7 mouse cellular contexts compared by ENCODE assay signal in genomic region chr1:171150838-171151391, GRCm38 (mm10). TPM values are rescaled to one million over a fixed set of nuclear protein-coding genes. Genes with fewer than 3 reads are reported as not detected.
DNase-seq lines count a peak whose midpoint lies in the region; ATAC-seq and TF ChIP-seq lines count a peak whose summit lies in the region.

No protein-coding gene starts in this region.

- intact Hi-C loops in left cerebral cortex, adult 2 months (cut with DNase I), result loop anchor here (1.0 to 5.0 kb wide), 2 partner anchors 46 to 70 kb away; partner anchors contain the start of gene Pcp4l1

- peaks cover 2% of the 10 kb centered on the region; the same call in 1 of the 2 replicates for H3K27me3 ChIP-seq in heart, embryonic 14.5 days (ENCODE audit: control insufficient read depth, insufficient read depth, low read length)

- peak overlapping the region; percentile 87 for H3K4me2 ChIP-seq in heart, embryonic 14.5 days (ENCODE audit: low read length)

- no peak for TF ChIP-seq CTCF in cortical plate, adult 2 months (IDR thresholded peaks at IDR 0.05; ENCODE audit: extremely low read depth, insufficient read depth, low read length)
- TF ChIP-seq CTCF in left cerebral cortex, adult 2 months (IDR thresholded peaks at IDR 0.05), result no peak

- H3K27ac ChIP-seq in cortical plate, adult 2 months (ENCODE audit: insufficient read depth, low read length), result peak overlapping the region; percentile 20
- peak overlapping the region; percentile 42 to 87 for H3K27ac ChIP-seq in heart, embryonic 14.5 days (replicated peaks in 1 of 2; ENCODE audit: control insufficient read depth in 1 of 2, insufficient read depth in 1 of 2, low read depth in 2 of 2, low read length in 2 of 2)
- H3K27ac ChIP-seq in left cerebral cortex, adult 2 months, result peak overlapping the region; percentile 99

- no peaks in the 10 kb centered on the region for H3K9me3 ChIP-seq in heart, embryonic 14.5 days (ENCODE audit: control insufficient read depth, low read length)

- peak; percentile 22 for DNase-seq in 416B (ENCODE audit: low read depth)
- peak; percentile 6 to 28 for DNase-seq in CD8-positive naive resting alpha-beta T cell, adult 2 months (ENCODE audit: low read depth in 2 of 2, low spot score in 2 of 2)
- peak; percentile 28 to 49 for DNase-seq in left cerebral cortex, adult 2 months (ENCODE audit: extremely low spot score in 1 of 2, low spot score in 2 of 2)
- no peak for DNase-seq in spleen, postnatal 14 days (ENCODE audit: low spot score in 2 of 2)

- H3K4me1 ChIP-seq in cortical plate, adult 2 months (ENCODE audit: control insufficient read depth, insufficient read depth, low read length), result no peaks in the 10 kb centered on the region; the same call in 1 of the 2 replicates
- H3K4me1 ChIP-seq in heart, embryonic 14.5 days (ENCODE audit: control insufficient read depth in 2 of 2, insufficient read depth in 2 of 2, low read length in 2 of 2), result peaks cover 5 to 15% of the 10 kb centered on the region in 2 experiments

- peak overlapping the region; percentile 95 for H3K9ac ChIP-seq in heart, embryonic 14.5 days (ENCODE audit: low read length)

- no peak for TF ChIP-seq POLR2A in cortical plate, adult 2 months (IDR thresholded peaks at IDR 0.05; ENCODE audit: extremely low read depth, insufficient read depth, low read length)

- ATAC-seq in heart, embryonic 14.5 days (ENCODE audit: insufficient number of reproducible peaks, insufficient read depth, low FRiP score, low read depth), result peak; percentile 5; the same call in 1 of the 2 replicates
- ATAC-seq in megakaryocyte-erythroid progenitor cell, adult 5-6 weeks (replicated peaks; ENCODE audit: low FRiP score, low TSS enrichment, poor library complexity, severe bottlenecking), result peak; percentile 37; the same call in 1 of the 2 replicates

- H3K4me3 ChIP-seq in cortical plate, adult 2 months (ENCODE audit: insufficient read depth, low read length), result peak overlapping the region; percentile 66
- peak overlapping the region; percentile 95 to 97 for H3K4me3 ChIP-seq in heart, embryonic 14.5 days (ENCODE audit: control insufficient read depth in 1 of 2, insufficient read depth in 1 of 2, low read depth in 1 of 2, low read length in 2 of 2)
- peak overlapping the region; percentile 93 for H3K4me3 ChIP-seq in left cerebral cortex, adult 2 months

- WGBS in heart, embryonic 14.5 days, result 6% methylated on average over 18 of the region's 18 CpGs

- H3K36me3 ChIP-seq in heart, embryonic 14.5 days (ENCODE audit: control insufficient read depth, insufficient read depth, low read length), result peaks cover 2% of the 10 kb centered on the region

RNA-seq across cellular contexts. Expression of gene Mpz, which starts 0.4 kb away (rescaled TPM):
- polyA plus RNA-seq in cortical plate, adult 2 months (2012; rRNA removed), result 0.13 and 0.19 TPM in 2 replicates
- polyA plus RNA-seq in heart, embryonic 14.5 days (2014; fragmentation: Nextera tagmentation; extraction: Ambion mirVana), result not detected in 2 replicates
- not detected for total RNA-seq in left cerebral cortex, adult 2 months (2021)
- not detected in 2 replicates for total RNA-seq in megakaryocyte-erythroid progenitor cell, adult 5-6 weeks (2014; fragmentation: Nextera tagmentation)
- 0.61 TPM in 1 of 2 replicates, not detected in the other for total RNA-seq in megakaryocyte-erythroid progenitor cell, adult 5-6 weeks (2017)

RNA-seq across cellular contexts. Expression of gene Sdhc, which starts 0.5 kb away (rescaled TPM):
- 219 and 242 TPM in 2 replicates for polyA plus RNA-seq in cortical plate, adult 2 months (2012; rRNA removed)
- polyA plus RNA-seq in heart, embryonic 14.5 days (2014; fragmentation: Nextera tagmentation; extraction: Ambion mirVana), result 622 and 642 TPM in 2 replicates
- 100 to 1,000 TPM; 194 to 195 TPM for total RNA-seq in left cerebral cortex, adult 2 months (2021)
- 150 and 178 TPM in 2 replicates for total RNA-seq in megakaryocyte-erythroid progenitor cell, adult 5-6 weeks (2014; fragmentation: Nextera tagmentation)
- 72.0 and 84.7 TPM in 2 replicates for total RNA-seq in megakaryocyte-erythroid progenitor cell, adult 5-6 weeks (2017)

RNA-seq across cellular contexts. Expression of gene Cfap126, which starts 37.2 kb away (rescaled TPM):
- 2.7 and 4.5 TPM in 2 replicates for polyA plus RNA-seq in cortical plate, adult 2 months (2012; rRNA removed)
- 3.0 and 4.7 TPM in 2 replicates for polyA plus RNA-seq in heart, embryonic 14.5 days (2014; fragmentation: Nextera tagmentation; extraction: Ambion mirVana)
- total RNA-seq in left cerebral cortex, adult 2 months (2021), result 1 to 10 TPM in 1 of 2 experiments, not detected in 1; 1.5 TPM
- total RNA-seq in megakaryocyte-erythroid progenitor cell, adult 5-6 weeks (2014; fragmentation: Nextera tagmentation), result 12.6 and 18.9 TPM in 2 replicates
- 4.3 and 11.8 TPM in 2 replicates for total RNA-seq in megakaryocyte-erythroid progenitor cell, adult 5-6 weeks (2017)

RNA-seq across cellular contexts. Expression of gene Pcp4l1, which starts 45.2 kb away (rescaled TPM):
- 109 and 168 TPM in 2 replicates for polyA plus RNA-seq in cortical plate, adult 2 months (2012; rRNA removed)
- polyA plus RNA-seq in heart, embryonic 14.5 days (2014; fragmentation: Nextera tagmentation; extraction: Ambion mirVana), result 58.8 TPM in 2 replicates
- total RNA-seq in left cerebral cortex, adult 2 months (2021), result 100 to 1,000 TPM in 1 of 2 experiments, 10 to 100 TPM in 1; 76.7 to 113 TPM
- total RNA-seq in megakaryocyte-erythroid progenitor cell, adult 5-6 weeks (2014; fragmentation: Nextera tagmentation), result 0.69 and 3.6 TPM in 2 replicates
- total RNA-seq in megakaryocyte-erythroid progenitor cell, adult 5-6 weeks (2017), result 1.1 TPM in 1 of 2 replicates, not detected in the other

Comparison
In these comparisons a context has a peak if more than half of its experiments do, and no peak if none do; other contexts are left out.
1. DNase-seq: peak in 416B (single experiment), CD8-positive naive resting alpha-beta T cell, adult 2 months (2 of 2) and left cerebral cortex, adult 2 months (2 of 2); none in spleen, postnatal 14 days (0 of 2).
2. H3K27ac ChIP-seq: peak in every context shown above with its lines; median percentile 99 in left cerebral cortex, adult 2 months; 64 in heart, embryonic 14.5 days; 20 in cortical plate, adult 2 months.
3. Peak in every context shown above with its lines, with median percentiles within 50 percentile points of each other: H3K4me3 ChIP-seq.